Mouse (Mus musculus): Measurements from ENCODE around the gene Ikzf3.

GRCm38 (mm10) chr11:98463911-98464310 is 81.9 kb downstream of the Ikzf3 start:
- TF ChIP-seq POLR2A (IDR thresholded peaks at IDR 0.05; ENCODE audit: borderline replicate concordance, extremely low read depth, low read depth, low read length) (no peak), CTCF (IDR thresholded peaks at IDR 0.05; ENCODE audit: insufficient read depth, low read length) (no peak)

Measured in lung, adult 2 months (tissue).